Mouse (Mus musculus) E14TG2a.4 (cell line): ENCODE results near the gene Epb41.

ENCODE experiments used
- CTCF ChIP-seq: conservative IDR thresholded peaks from 2 replicates; pipeline ENCODE4 v1.5.1; 2014; ENCODE audit warnings: low read length
- POU5F1 ChIP-seq: IDR thresholded peaks from 2 replicates; pipeline ENCODE4 v1.6.1; 2014; ENCODE audit warnings: low read length, borderline replicate concordance

DNA sequence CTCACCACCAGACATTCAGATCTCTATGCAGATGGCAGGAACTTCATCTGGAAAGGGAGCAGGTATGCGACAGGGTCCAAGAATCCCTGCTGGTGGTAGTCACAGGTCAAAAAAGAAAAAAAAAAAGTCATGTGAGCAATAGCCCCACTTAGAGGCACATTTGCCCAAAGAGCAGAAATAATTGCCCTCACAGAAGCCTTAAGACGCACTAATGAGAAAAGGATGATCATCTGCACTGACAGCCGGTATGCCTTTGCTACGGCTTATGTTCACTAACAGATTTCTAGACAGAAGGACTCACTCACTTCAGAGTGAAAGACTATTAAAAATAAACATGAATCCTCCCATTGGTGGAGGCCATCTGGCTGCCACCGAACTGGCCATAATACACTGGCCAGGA lies 24.4 kb upstream of the Epb41 start:
- TF ChIP-seq POU5F1 (no peak), CTCF (no peak)
